Mouse (Mus musculus) MEL (cell line): ENCODE data around the gene Nudt3. TPM values are rescaled to one million over a fixed set of nuclear protein-coding genes. Genes with fewer than 3 reads are reported as not detected.

Experiments used
- DNase-seq: peaks from one replicate; pipeline ENCODE4 v3.0.0; 2011; ENCODE audit warnings: low read depth, low spot score
- H3K27ac ChIP-seq: 2 replicates; pipeline ENCODE4 v1.5.1; 2012; ENCODE audit warnings: low read depth, mild to moderate bottlenecking, control low read depth, low read length, moderate library complexity; ENCODE audit not compliant: control insufficient read depth
- H3K27me3 ChIP-seq, 2 experiments: fragments of 150-350 bp in 1 of 2; sonication (generic) in 1 of 2; 2 replicates each; pipeline ENCODE4 v1.6.1; 2012; ENCODE audit warnings: low read length in 2 of 2, mild to moderate bottlenecking in 2 of 2, improper control_type of control experiment in 1 of 2, moderate library complexity in 1 of 2; ENCODE audit not compliant: insufficient read depth in 2 of 2, control insufficient read depth in 1 of 2
- H3K36me3 ChIP-seq, 2 experiments: 2 replicates each; pipeline ENCODE4 v1.6.1; 2012 to 2014; ENCODE audit warnings: low read length in 2 of 2, improper control_type of control experiment in 1 of 2, inconsistent platforms in 1 of 2, mild to moderate bottlenecking in 1 of 2; ENCODE audit not compliant: insufficient read depth in 2 of 2, control insufficient read depth in 1 of 2
- H3K4me1 ChIP-seq, 2 experiments: fragments of 150-350 bp in 1 of 2; sonication (generic) in 1 of 2; 2 replicates each; pipeline ENCODE4 v1.6.1; 2012; ENCODE audit warnings: low read length in 2 of 2, improper control_type of control experiment in 1 of 2, mild to moderate bottlenecking in 1 of 2; ENCODE audit not compliant: insufficient read depth in 2 of 2, control insufficient read depth in 1 of 2
- H3K4me3 ChIP-seq, 2 experiments: fragments of 150-350 bp in 1 of 2; sonication (generic) in 1 of 2; 2 replicates each; pipeline ENCODE4 v1.5.1; 2012; ENCODE audit warnings: low read depth in 2 of 2, low read length in 2 of 2, mild to moderate bottlenecking in 2 of 2, moderate library complexity in 2 of 2, control low read depth in 1 of 2, improper control_type of control experiment in 1 of 2; ENCODE audit not compliant: control insufficient read depth in 1 of 2, insufficient read depth in 1 of 2
- H3K79me2 ChIP-seq: 2 replicates; pipeline ENCODE4 v1.6.1; 2012; ENCODE audit warnings: mild to moderate bottlenecking, low read length, moderate library complexity; ENCODE audit not compliant: control insufficient read depth, poor library complexity, insufficient read depth
- H3K9ac ChIP-seq: 2 replicates; pipeline ENCODE4 v1.6.1; 2012; ENCODE audit warnings: low read depth, mild to moderate bottlenecking, control low read depth, low read length, moderate library complexity; ENCODE audit not compliant: control insufficient read depth, poor library complexity, severe bottlenecking
- H3K9me3 ChIP-seq: fragments of 150-350 bp; sonication (generic); replicated peaks from 2 replicates; pipeline ENCODE4 v1.6.1; 2012; ENCODE audit warnings: mild to moderate bottlenecking, low read length, improper control_type of control experiment, moderate library complexity; ENCODE audit not compliant: insufficient read depth
- CTCF ChIP-seq, 3 experiments: IDR thresholded peaks in 2 of 3; conservative IDR thresholded peaks in 1 of 3; 2 replicates each; pipeline ENCODE4 v1.5.1; 2011 to 2012; ENCODE audit warnings: low read length in 3 of 3, low read depth in 2 of 3, mild to moderate bottlenecking in 2 of 3, improper control_type of control experiment in 1 of 3, inconsistent platforms in 1 of 3, mixed read lengths in 1 of 3, moderate library complexity in 1 of 3; ENCODE audit not compliant: control insufficient read depth in 1 of 3, insufficient read depth in 1 of 3, poor library complexity in 1 of 3, severe bottlenecking in 1 of 3
- E2F4 ChIP-seq: IDR thresholded peaks from 2 replicates; pipeline ENCODE4 v1.6.1; 2011; ENCODE audit warnings: low read depth, low read length, improper control_type of control experiment, borderline replicate concordance
- EP300 ChIP-seq, 2 experiments: IDR thresholded peaks; 2 replicates each; pipeline ENCODE4 v1.6.1; 2011; ENCODE audit warnings: improper control_type of control experiment in 2 of 2, low read length in 2 of 2, low read depth in 1 of 2, mild to moderate bottlenecking in 1 of 2
- ETS1 ChIP-seq: IDR thresholded peaks from 2 replicates; pipeline ENCODE4 v1.6.1; 2012; ENCODE audit warnings: low read depth, mild to moderate bottlenecking, inconsistent platforms, low read length, improper control_type of control experiment, moderate library complexity
- GATA1 ChIP-seq: IDR thresholded peaks from 2 replicates; pipeline ENCODE4 v1.6.1; 2011; ENCODE audit warnings: low read depth, low read length, improper control_type of control experiment
- HCFC1 ChIP-seq: IDR thresholded peaks from 2 replicates; pipeline ENCODE4 v1.6.1; 2012; ENCODE audit warnings: low read depth, mild to moderate bottlenecking, inconsistent platforms, low read length, improper control_type of control experiment, moderate library complexity
- KAT2A ChIP-seq: conservative IDR thresholded peaks from 2 replicates; pipeline ENCODE4 v1.6.1; 2012; ENCODE audit warnings: low read depth, low read length, improper control_type of control experiment, inconsistent platforms
- MAFK ChIP-seq: IDR thresholded peaks from 2 replicates; pipeline ENCODE4 v1.6.1; 2011; ENCODE audit warnings: low read depth, mild to moderate bottlenecking, low read length, improper control_type of control experiment, borderline replicate concordance
- MAX ChIP-seq: IDR thresholded peaks from 2 replicates; pipeline ENCODE4 v1.6.1; 2011; ENCODE audit warnings: low read length, improper control_type of control experiment
- MAZ ChIP-seq: IDR thresholded peaks from 2 replicates; pipeline ENCODE4 v1.6.1; 2012; ENCODE audit warnings: low read depth, mild to moderate bottlenecking, inconsistent platforms, low read length, improper control_type of control experiment
- NELFE ChIP-seq: IDR thresholded peaks from 2 replicates; pipeline ENCODE4 v1.6.1; 2011; ENCODE audit warnings: low read depth, low read length, improper control_type of control experiment
- NRF1 ChIP-seq: IDR thresholded peaks from 2 replicates; pipeline ENCODE4 v1.6.1; 2014; ENCODE audit warnings: low read depth, mild to moderate bottlenecking, inconsistent platforms, low read length, improper control_type of control experiment, moderate library complexity; ENCODE audit not compliant: poor library complexity, insufficient read depth, severe bottlenecking
- POLR2AphosphoS2 ChIP-seq: IDR thresholded peaks from 2 replicates; pipeline ENCODE4 v1.6.1; 2011; ENCODE audit warnings: low read length, improper control_type of control experiment
- RCOR1 ChIP-seq: IDR thresholded peaks from 2 replicates; pipeline ENCODE4 v1.6.1; 2012; ENCODE audit warnings: low read depth, mild to moderate bottlenecking, inconsistent platforms, low read length, improper control_type of control experiment
- SIN3A ChIP-seq: IDR thresholded peaks from 2 replicates; pipeline ENCODE4 v1.6.1; 2012; ENCODE audit warnings: low read length, improper control_type of control experiment, inconsistent platforms
- SMC3 ChIP-seq: IDR thresholded peaks from 2 replicates; pipeline ENCODE4 v1.6.1; 2011; ENCODE audit warnings: low read depth, low read length, improper control_type of control experiment
- TCF12 ChIP-seq: IDR thresholded peaks from 2 replicates; pipeline ENCODE4 v1.6.1; 2014; ENCODE audit warnings: low read depth, mild to moderate bottlenecking, inconsistent platforms, low read length, improper control_type of control experiment, moderate library complexity
- USF2 ChIP-seq, 2 experiments: IDR thresholded peaks; 2 replicates each; pipeline ENCODE4 v1.6.1; 2011 to 2012; ENCODE audit warnings: improper control_type of control experiment in 2 of 2, low read length in 2 of 2, borderline replicate concordance in 1 of 2, inconsistent platforms in 1 of 2, low read depth in 1 of 2, mild to moderate bottlenecking in 1 of 2; ENCODE audit not compliant: insufficient read depth in 1 of 2
- ZKSCAN1 ChIP-seq: IDR thresholded peaks from 2 replicates; pipeline ENCODE4 v1.6.1; 2012; ENCODE audit warnings: low read depth, mild to moderate bottlenecking, inconsistent platforms, low read length, improper control_type of control experiment, moderate library complexity
- ZNF384 ChIP-seq: IDR thresholded peaks from 2 replicates; pipeline ENCODE4 v1.6.1; 2012; ENCODE audit warnings: low read depth, mild to moderate bottlenecking, inconsistent platforms, low read length, improper control_type of control experiment
- polyA plus RNA-seq, 2 experiments: library from polyadenylated mRNA; stranded (reverse) in 1 of 2; unstranded in 1 of 2; fragments of >175 nt in 1 of 2; fragments of >200 nt in 1 of 2; gene quantifications; 2 replicates each; pipeline versions ENCODE4 v1.2.1 to v1.2.4; 2012; ENCODE audit warnings: low replicate concordance in 2 of 2, low read depth in 1 of 2; ENCODE audit not compliant: insufficient read length in 2 of 2, insufficient read depth in 1 of 2, missing spikeins in 1 of 2
- total RNA-seq: library from RNA; depleted of rRNA; stranded (reverse); fragments of 300-350 nt; gene quantifications from 2 replicates; pipeline ENCODE4 v1.2.3, GENCODE M21; 2012

Nudt3 gene
- total and polyA plus RNA-seq, 3 experiments: 96.5 to 258 (median 97.0) TPM

DNA sequence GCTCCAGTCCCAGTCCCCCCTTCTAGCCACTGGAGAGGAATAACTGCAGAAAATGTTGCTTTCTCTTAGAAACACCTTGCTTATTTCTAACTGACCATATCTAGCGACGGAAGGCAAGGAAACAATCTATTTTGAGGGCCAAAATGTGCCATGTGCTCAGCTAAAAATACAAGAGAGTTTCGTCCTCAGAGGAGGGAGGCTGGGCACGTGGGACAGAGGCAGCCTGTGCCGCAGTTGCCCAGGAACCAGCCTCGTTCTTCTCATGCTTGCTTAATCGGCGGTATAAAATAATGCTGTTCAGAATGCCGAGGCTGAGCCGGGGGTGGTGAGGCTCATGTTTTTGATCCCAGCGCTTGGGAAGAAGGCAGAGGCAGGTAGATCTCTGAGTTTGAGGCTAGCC is 78.7 kb downstream of the Nudt3 start:
- H3K36me3 ChIP-seq: no peaks in the 10 kb centered on the region
- TF ChIP-seq SIN3A (no peak), CTCF (IDR thresholded peaks at IDR 0.05 in 2 of 3, conservative IDR thresholded peaks at IDR 0.05 in 1 of 3; ENCODE audit: control insufficient read depth in 1 of 3, insufficient read depth in 1 of 3, low read depth in 2 of 3, low read length in 3 of 3, poor library complexity in 1 of 3, severe bottlenecking in 1 of 3) (no peak), GATA1 (no peak), E2F4 (no peak), NELFE (no peak), ZNF384 (no peak), HCFC1 (no peak), RCOR1 (no peak), MAZ (no peak), ZKSCAN1 (no peak), MAFK (no peak), USF2 (IDR thresholded peaks at IDR 0.05; ENCODE audit: borderline replicate concordance in 1 of 2, insufficient read depth in 1 of 2, low read depth in 1 of 2, low read length in 2 of 2) (no peak), TCF12 (no peak), NRF1 (no peak), ETS1 (no peak), EP300 (IDR thresholded peaks at IDR 0.05; ENCODE audit: low read depth in 1 of 2, low read length in 2 of 2) (no peak), MAX (no peak)
- TF ChIP-seq, all 39 proteins: peak for 0
- Histone ChIP-seq H3K27ac (no peak overlapping the region), H3K27me3 (no peaks in the 10 kb centered on the region), H3K9me3 (no peaks in the 10 kb centered on the region), H3K9ac (no peak overlapping the region), H3K4me1 (no peaks in the 10 kb centered on the region), H3K4me3 (no peak overlapping the region), H3K79me2 (no peaks in the 10 kb centered on the region)
- no peak for DNase-seq

DNA sequence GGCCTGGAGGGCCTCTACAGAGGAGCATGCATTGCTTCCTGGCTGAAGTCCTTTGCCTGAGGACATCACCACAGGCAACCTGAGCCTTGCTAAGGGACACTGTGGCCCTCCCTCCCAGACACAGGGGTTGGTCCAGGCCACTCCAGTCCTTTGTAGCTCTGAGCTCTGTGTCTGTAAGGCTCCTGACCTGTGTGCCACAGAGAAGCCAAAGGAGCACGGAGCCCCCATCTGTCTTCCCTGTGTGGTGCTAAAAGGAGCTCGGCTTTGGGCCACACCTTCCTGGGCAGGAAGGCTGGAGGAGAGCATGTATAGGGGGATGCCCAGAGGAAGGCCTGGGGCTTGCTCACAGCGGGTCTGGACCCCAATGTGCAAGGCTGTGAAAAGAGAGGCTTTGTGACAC is 81.3 kb downstream of the Nudt3 start:
- Histone ChIP-seq H3K9me3 (no peaks in the 10 kb centered on the region), H3K27me3 (no peaks in the 10 kb centered on the region), H3K4me3 (no peak overlapping the region), H3K9ac (no peak overlapping the region), H3K4me1 (no peaks in the 10 kb centered on the region), H3K36me3 (no peaks in the 10 kb centered on the region), H3K79me2 (no peaks in the 10 kb centered on the region)
- TF ChIP-seq SIN3A (no peak), MAX (no peak), POLR2AphosphoS2 (no peak), MAZ (no peak), KAT2A (no peak), SMC3 (no peak)
- TF ChIP-seq, all 39 proteins: peak for 0
- H3K27ac ChIP-seq: no peak overlapping the region
- no peak for DNase-seq
